Mouse (Mus musculus): ENCODE results near the gene Guca1a. TPM values are rescaled to one million over a fixed set of nuclear protein-coding genes. Genes with fewer than 3 reads are reported as not detected.

The Guca1a gene
- total and polyA plus RNA-seq, 3 experiments, result 2.1 to 5.2 (median 3.2) TPM

- no peak overlapping the region for H3K4me3 ChIP-seq (replicated peaks in 1 of 3; ENCODE audit: low read depth in 2 of 3, low read length in 2 of 3, poor library complexity in 1 of 3)
- in situ Hi-C loops (cut with MboI; ENCODE audit: low pct_ligation_motif_present, low pct_unique_long_range_greater_than_20kb, low sequenced_read_pairs), result no loop called here
Measured at GRCm38 (mm10) chr17:47446025-47446424, 45.6 kb upstream of the Guca1a start.

GRCm38 (mm10) chr17:47445518-47445917 is 45.1 kb upstream of the Guca1a start:
- no peaks in the 10 kb centered on the region for H3K79me2 ChIP-seq (replicated peaks; ENCODE audit: control insufficient read depth, extremely low read depth, insufficient read depth, poor library complexity, severe bottlenecking)
- H3K9ac ChIP-seq (ENCODE audit: insufficient read depth, low read depth), result no peak overlapping the region
- TF ChIP-seq PAX5 (IDR thresholded peaks at IDR 0.05; ENCODE audit: low read length) (no peak), E2F4 (IDR thresholded peaks at IDR 0.05; ENCODE audit: insufficient replicate concordance, low read depth, low read length) (no peak), POLR2A (IDR thresholded peaks at IDR 0.05; ENCODE audit: low read depth, low read length) (no peak), JUN (IDR thresholded peaks at IDR 0.05; ENCODE audit: insufficient read depth, low read depth, low read length) (no peak), MEF2A (IDR thresholded peaks at IDR 0.05; ENCODE audit: borderline replicate concordance, low read depth, low read length) (no peak), ZC3H11A (IDR thresholded peaks at IDR 0.05; ENCODE audit: low read depth, low read length) (no peak), CHD2 (IDR thresholded peaks at IDR 0.05; ENCODE audit: low read length) (no peak), MAFK (IDR thresholded peaks at IDR 0.05; ENCODE audit: insufficient replicate concordance, low read length) (no peak), SMC3 (IDR thresholded peaks at IDR 0.05; ENCODE audit: low read depth, low read length) (no peak)
- DNase-seq (ENCODE audit: extremely low read depth), result no peak
- peaks cover 24 to 56% of the 10 kb centered on the region in 2 experiments for H3K4me1 ChIP-seq (ENCODE audit: control insufficient read depth in 1 of 2, insufficient read depth in 2 of 2)
- H3K27me3 ChIP-seq (replicated peaks), result no peaks in the 10 kb centered on the region
- no peak overlapping the region for H3K27ac ChIP-seq (ENCODE audit: insufficient read depth, low read depth)
- no peak overlapping the region for H3K4me2 ChIP-seq (ENCODE audit: insufficient read depth, low read depth, poor library complexity, severe bottlenecking)
- H3K4me3 ChIP-seq (replicated peaks in 1 of 3; ENCODE audit: low read depth in 2 of 3, low read length in 2 of 3, poor library complexity in 1 of 3), result no peak overlapping the region
- no peaks in the 10 kb centered on the region for H3K36me3 ChIP-seq (replicated peaks in 1 of 2; ENCODE audit: control insufficient read depth in 1 of 2, insufficient read depth in 1 of 2, low read length in 1 of 2)
- in situ Hi-C loops (cut with MboI; ENCODE audit: low pct_ligation_motif_present, low pct_unique_long_range_greater_than_20kb, low sequenced_read_pairs) (no loop called here), dilution Hi-C loops (cut with MboI; ENCODE audit: extremely low pct_ligation_motif_present, extremely low pct_unique_long_range_greater_than_20kb, low sequenced_read_pairs) (no loop called here)
- H3K9me3 ChIP-seq (replicated peaks; ENCODE audit: low read length), result no peaks in the 10 kb centered on the region

More at GRCm38 (mm10) chr17:47446025-47446424, 45.6 kb upstream of the Guca1a start:
- H3K9me3 ChIP-seq (replicated peaks; ENCODE audit: low read length), result no peaks in the 10 kb centered on the region
- H3K79me2 ChIP-seq (replicated peaks; ENCODE audit: control insufficient read depth, extremely low read depth, insufficient read depth, poor library complexity, severe bottlenecking), result no peaks in the 10 kb centered on the region
- no peaks in the 10 kb centered on the region for H3K27me3 ChIP-seq (replicated peaks)
- H3K9ac ChIP-seq (ENCODE audit: insufficient read depth, low read depth), result no peak overlapping the region
- H3K4me1 ChIP-seq (ENCODE audit: control insufficient read depth in 1 of 2, insufficient read depth in 2 of 2), result peaks cover 21 to 56% of the 10 kb centered on the region in 2 experiments
- dilution Hi-C loops (cut with MboI; ENCODE audit: extremely low pct_ligation_motif_present, extremely low pct_unique_long_range_greater_than_20kb, low sequenced_read_pairs), result no loop called here
- DNase-seq (ENCODE audit: extremely low read depth), result no peak
- H3K4me2 ChIP-seq (ENCODE audit: insufficient read depth, low read depth, poor library complexity, severe bottlenecking), result no peak overlapping the region
- H3K36me3 ChIP-seq (replicated peaks in 1 of 2; ENCODE audit: control insufficient read depth in 1 of 2, insufficient read depth in 1 of 2, low read length in 1 of 2), result no peaks in the 10 kb centered on the region
- TF ChIP-seq JUN (IDR thresholded peaks at IDR 0.05; ENCODE audit: insufficient read depth, low read depth, low read length) (no peak), USF2 (conservative IDR thresholded peaks at IDR 0.05; ENCODE audit: low read depth, low read length) (no peak), PAX5 (IDR thresholded peaks at IDR 0.05; ENCODE audit: low read length) (no peak), TBP (conservative IDR thresholded peaks at IDR 0.05; ENCODE audit: low read depth, low read length) (no peak), ZKSCAN1 (IDR thresholded peaks at IDR 0.05; ENCODE audit: borderline replicate concordance, low read depth, low read length) (no peak), ZMIZ1 (IDR thresholded peaks at IDR 0.05; ENCODE audit: low read depth, low read length) (no peak), MEF2A (IDR thresholded peaks at IDR 0.05; ENCODE audit: borderline replicate concordance, low read depth, low read length) (no peak), JUND (conservative IDR thresholded peaks at IDR 0.05; ENCODE audit: low read depth, low read length) (no peak)
- H3K27ac ChIP-seq (ENCODE audit: insufficient read depth, low read depth), result no peak overlapping the region

GRCm38 (mm10) chr17:47444113-47444512 is 43.7 kb upstream of the Guca1a start:
- no peaks in the 10 kb centered on the region for H3K79me2 ChIP-seq (replicated peaks; ENCODE audit: control insufficient read depth, extremely low read depth, insufficient read depth, poor library complexity, severe bottlenecking)
- no peaks in the 10 kb centered on the region for H3K27me3 ChIP-seq (replicated peaks)
- no peak overlapping the region for H3K9ac ChIP-seq (ENCODE audit: insufficient read depth, low read depth)
- TF ChIP-seq RCOR1 (conservative IDR thresholded peaks at IDR 0.05; ENCODE audit: low read depth, low read length), result no peak
- no peak for TF ChIP-seq MXI1 (IDR thresholded peaks at IDR 0.05; ENCODE audit: low read depth, low read length)
- TF ChIP-seq ZNF384 (IDR thresholded peaks at IDR 0.05; ENCODE audit: low read depth, low read length), result no peak
- no peak for TF ChIP-seq EP300 (IDR thresholded peaks at IDR 0.05; ENCODE audit: low read length)
- no peak for TF ChIP-seq E2F4 (IDR thresholded peaks at IDR 0.05; ENCODE audit: insufficient replicate concordance, low read depth, low read length)
- TF ChIP-seq RAD21 (IDR thresholded peaks at IDR 0.05; ENCODE audit: low read depth, low read length), result no peak
- TF ChIP-seq ELF1 (IDR thresholded peaks at IDR 0.05; ENCODE audit: low read depth, low read length), result no peak
- TF ChIP-seq SIN3A (IDR thresholded peaks at IDR 0.05; ENCODE audit: low read length), result no peak
- TF ChIP-seq TBP (conservative IDR thresholded peaks at IDR 0.05; ENCODE audit: low read depth, low read length), result no peak
- TF ChIP-seq UBTF (IDR thresholded peaks at IDR 0.05; ENCODE audit: low read depth, low read length), result no peak
- TF ChIP-seq JUN (IDR thresholded peaks at IDR 0.05; ENCODE audit: insufficient read depth, low read depth, low read length), result no peak
- no peak overlapping the region for H3K27ac ChIP-seq (ENCODE audit: insufficient read depth, low read depth)
- dilution Hi-C loops (cut with MboI; ENCODE audit: extremely low pct_ligation_motif_present, extremely low pct_unique_long_range_greater_than_20kb, low sequenced_read_pairs), result no loop called here
- no peaks in the 10 kb centered on the region for H3K36me3 ChIP-seq (replicated peaks in 1 of 2; ENCODE audit: control insufficient read depth in 1 of 2, insufficient read depth in 1 of 2, low read length in 1 of 2)
- no peak for DNase-seq (ENCODE audit: extremely low read depth)
- in situ Hi-C loops (cut with MboI; ENCODE audit: low pct_ligation_motif_present, low pct_unique_long_range_greater_than_20kb, low sequenced_read_pairs), result no loop called here
- peaks cover 11 to 54% of the 10 kb centered on the region in 2 experiments for H3K4me1 ChIP-seq (ENCODE audit: control insufficient read depth in 1 of 2, insufficient read depth in 2 of 2)
- no peaks in the 10 kb centered on the region for H3K9me3 ChIP-seq (replicated peaks; ENCODE audit: low read length)
- no peak overlapping the region for H3K4me2 ChIP-seq (ENCODE audit: insufficient read depth, low read depth, poor library complexity, severe bottlenecking)
- H3K4me3 ChIP-seq (replicated peaks in 1 of 3; ENCODE audit: low read depth in 2 of 3, low read length in 2 of 3, poor library complexity in 1 of 3), result no peak overlapping the region
